Mouse (Mus musculus) ES-E14 (cell line): ENCODE data around the gene 2410137M14Rik. TPM values are rescaled to one million over a fixed set of nuclear protein-coding genes. Genes with fewer than 3 reads are reported as not detected.

Source experiments
- DNase-seq: peaks from one replicate; pipeline ENCODE4 v3.0.0-alpha.2; 2013; ENCODE audit warnings: low read depth, low spot score
- H3K27ac ChIP-seq: 2 replicates; pipeline ENCODE4 v1.5.1; 2012; ENCODE audit warnings: low read depth, mild to moderate bottlenecking, low read length, moderate library complexity, mixed read lengths; ENCODE audit not compliant: poor library complexity, insufficient read depth, severe bottlenecking
- H3K36me3 ChIP-seq: 2 replicates; pipeline ENCODE4 v1.6.1; 2012; ENCODE audit warnings: mild to moderate bottlenecking, low read length, moderate library complexity, mixed read lengths; ENCODE audit not compliant: control insufficient read depth, poor library complexity, insufficient read depth, severe bottlenecking
- H3K4me1 ChIP-seq, 2 experiments: fragments of 150-350 bp in 1 of 2; sonication (generic) in 1 of 2; 2 replicates each; pipeline ENCODE4 v1.6.1; 2012; ENCODE audit warnings: low read length in 2 of 2, mild to moderate bottlenecking in 1 of 2, mixed read lengths in 1 of 2; ENCODE audit not compliant: control insufficient read depth in 2 of 2, insufficient read depth in 2 of 2, poor library complexity in 1 of 2
- H3K4me3 ChIP-seq, 2 experiments: fragments of 150-350 bp in 1 of 2; sonication (generic) in 1 of 2; 2 replicates each; pipeline ENCODE4 v1.5.1; 2012; ENCODE audit warnings: low read length in 2 of 2, low read depth in 1 of 2, mild to moderate bottlenecking in 1 of 2, mixed read lengths in 1 of 2; ENCODE audit not compliant: insufficient read depth in 1 of 2, poor library complexity in 1 of 2, severe bottlenecking in 1 of 2
- H3K9ac ChIP-seq: 2 replicates; pipeline ENCODE4 v1.6.1; 2012; ENCODE audit warnings: low read depth, mild to moderate bottlenecking, low read length, mixed read lengths; ENCODE audit not compliant: poor library complexity, insufficient read depth, severe bottlenecking
- H3K9me3 ChIP-seq: fragments of 150-350 bp; sonication (generic); 2 replicates; pipeline ENCODE4 v1.6.1; 2012; ENCODE audit warnings: low read depth, mild to moderate bottlenecking, low read length; ENCODE audit not compliant: control insufficient read depth, insufficient read depth
- CHD2 ChIP-seq: IDR thresholded peaks from 2 replicates; pipeline ENCODE4 v1.6.1; 2014; ENCODE audit warnings: mild to moderate bottlenecking, low read depth, low read length, inconsistent platforms
- HCFC1 ChIP-seq: IDR thresholded peaks from 2 replicates; pipeline ENCODE4 v1.6.1; 2012; ENCODE audit warnings: low read length, inconsistent platforms, borderline replicate concordance; ENCODE audit not compliant: insufficient read depth
- MAFK ChIP-seq: IDR thresholded peaks from 2 replicates; pipeline ENCODE4 v1.6.1; 2014; ENCODE audit warnings: mild to moderate bottlenecking, low read depth, low read length, inconsistent platforms; ENCODE audit not compliant: insufficient read depth
- ZC3H11A ChIP-seq: IDR thresholded peaks from 2 replicates; pipeline ENCODE4 v1.6.1; 2012; ENCODE audit warnings: low read depth, mild to moderate bottlenecking, inconsistent platforms, low read length, borderline replicate concordance
- ZNF384 ChIP-seq: IDR thresholded peaks from 2 replicates; pipeline ENCODE4 v1.6.1; 2012; ENCODE audit warnings: low read depth, low read length, inconsistent platforms
- in situ Hi-C, 2 experiments: fragments of 600-800 bp; cut with MboI; formaldehyde crosslinking; loops; one replicate each; pipeline ENCODE4 v1.15.1; 2025; ENCODE audit warnings: low sequenced_read_pairs in 2 of 2, inconsistent platforms in 1 of 2; ENCODE audit not compliant: unreplicated experiment in 2 of 2
- total RNA-seq: library from RNA; depleted of rRNA; stranded (reverse); fragments of 300-350 nt; gene quantifications from 2 replicates; pipeline ENCODE4 v1.2.3, GENCODE M21; 2012

2410137M14Rik gene
- total RNA-seq, 1 experiment, result 14.8 TPM

DNA sequence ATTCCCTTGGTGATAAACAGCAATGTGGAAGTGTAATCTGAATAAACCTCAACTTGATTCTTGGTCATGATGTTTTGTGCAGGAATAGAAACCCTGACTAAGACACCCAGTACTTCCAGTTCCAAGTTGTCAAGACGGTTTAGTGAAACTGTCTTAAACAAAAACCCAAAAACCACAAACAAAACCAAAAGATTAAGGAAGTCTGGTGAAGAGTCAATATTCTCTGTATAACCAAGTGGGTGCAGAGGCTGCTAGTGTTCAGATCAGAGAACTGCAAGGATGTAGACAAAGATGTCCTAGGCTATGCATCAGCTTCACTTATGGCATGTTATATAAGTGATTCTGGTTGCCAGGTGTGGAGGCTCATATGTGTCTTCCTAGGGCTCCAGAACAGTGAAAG, 14.2 kb downstream of the 2410137M14Rik start:
- no peak for DNase-seq

DNA sequence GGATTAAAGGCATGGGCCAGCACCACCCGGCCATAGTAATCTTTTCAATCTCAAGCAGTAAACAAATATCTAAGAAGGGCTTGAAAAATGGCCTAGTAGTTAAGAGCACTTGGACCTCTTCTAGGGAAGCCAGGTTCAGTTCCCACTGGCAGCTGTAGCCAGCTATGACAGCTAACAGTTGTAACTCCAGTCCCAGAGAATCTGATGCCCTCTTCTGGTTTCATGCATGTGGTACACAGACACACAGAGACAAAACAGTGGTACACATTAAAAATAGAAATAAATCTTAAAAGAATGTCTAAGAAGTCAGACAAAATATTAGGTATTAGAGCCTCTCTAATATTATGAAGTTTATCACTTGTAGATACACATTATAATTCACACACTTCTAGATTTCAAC, 19.9 kb downstream of the 2410137M14Rik start:
- in situ Hi-C loops, result no loop called here
- no peak for TF ChIP-seq HCFC1
- no peak for TF ChIP-seq ZC3H11A
- TF ChIP-seq CHD2, result no peak
- TF ChIP-seq MAFK, result no peak
- TF ChIP-seq ZNF384, result no peak

More for the DNA sequence above, 14.2 kb downstream of the 2410137M14Rik start:
- peaks cover 13% of the 10 kb centered on the region for H3K36me3 ChIP-seq
- TF ChIP-seq ZC3H11A (no peak), ZNF384 (no peak), CHD2 (no peak), MAFK (no peak), HCFC1 (no peak)
- H3K27ac ChIP-seq, result no peak overlapping the region
- H3K4me1 ChIP-seq, result peaks cover 5 to 8% of the 10 kb centered on the region in 2 experiments; a peak in 2 of 4 replicates
- in situ Hi-C loops, result no loop called here
- no peaks in the 10 kb centered on the region for H3K9me3 ChIP-seq
- no peak overlapping the region for H3K9ac ChIP-seq
- no peak overlapping the region for H3K4me3 ChIP-seq

DNA sequence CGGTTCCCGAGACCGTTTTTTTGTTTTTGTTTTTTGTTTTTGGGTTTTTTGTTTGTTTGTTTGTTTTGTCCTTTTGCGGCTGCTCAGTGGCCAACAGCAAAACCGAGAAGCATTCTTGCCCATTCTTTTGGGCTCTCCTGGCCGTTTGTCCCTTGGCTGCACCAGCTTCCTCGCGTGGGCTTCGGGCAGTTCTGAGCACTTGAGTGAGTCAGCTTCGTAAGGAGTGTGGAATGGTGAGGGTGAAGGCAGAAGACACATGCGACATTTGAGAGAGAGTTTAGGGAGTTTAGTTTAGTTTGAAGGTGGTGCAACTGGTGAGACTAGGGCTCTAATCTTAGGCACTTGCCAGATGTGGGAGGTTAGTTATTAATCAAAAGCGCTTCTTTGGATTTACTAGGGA, 22.2 kb downstream of the 2410137M14Rik start:
- Histone ChIP-seq H3K36me3 (no peaks in the 10 kb centered on the region), H3K27ac (peak overlapping the region; percentile 32), H3K4me1 (peaks cover 2 to 4% of the 10 kb centered on the region in 2 experiments; a peak in 1 of 4 replicates), H3K4me3 (peak overlapping the region; percentile 85 to 88), H3K9ac (peak overlapping the region; percentile 85), H3K9me3 (no peaks in the 10 kb centered on the region)
- in situ Hi-C loops, result no loop called here
- TF ChIP-seq ZNF384 (no peak), CHD2 (no peak), HCFC1 (no peak), MAFK (no peak)
- DNase-seq, result no peak

More for the DNA sequence above, 19.9 kb downstream of the 2410137M14Rik start:
- Histone ChIP-seq H3K9ac (no peak overlapping the region), H3K27ac (no peak overlapping the region), H3K4me1 (peaks cover 2 to 4% of the 10 kb centered on the region in 2 experiments; a peak in 1 of 4 replicates), H3K9me3 (no peaks in the 10 kb centered on the region), H3K36me3 (no peaks in the 10 kb centered on the region; the same call in 1 of the 2 replicates), H3K4me3 (no peak overlapping the region)
- no peak for DNase-seq

DNA sequence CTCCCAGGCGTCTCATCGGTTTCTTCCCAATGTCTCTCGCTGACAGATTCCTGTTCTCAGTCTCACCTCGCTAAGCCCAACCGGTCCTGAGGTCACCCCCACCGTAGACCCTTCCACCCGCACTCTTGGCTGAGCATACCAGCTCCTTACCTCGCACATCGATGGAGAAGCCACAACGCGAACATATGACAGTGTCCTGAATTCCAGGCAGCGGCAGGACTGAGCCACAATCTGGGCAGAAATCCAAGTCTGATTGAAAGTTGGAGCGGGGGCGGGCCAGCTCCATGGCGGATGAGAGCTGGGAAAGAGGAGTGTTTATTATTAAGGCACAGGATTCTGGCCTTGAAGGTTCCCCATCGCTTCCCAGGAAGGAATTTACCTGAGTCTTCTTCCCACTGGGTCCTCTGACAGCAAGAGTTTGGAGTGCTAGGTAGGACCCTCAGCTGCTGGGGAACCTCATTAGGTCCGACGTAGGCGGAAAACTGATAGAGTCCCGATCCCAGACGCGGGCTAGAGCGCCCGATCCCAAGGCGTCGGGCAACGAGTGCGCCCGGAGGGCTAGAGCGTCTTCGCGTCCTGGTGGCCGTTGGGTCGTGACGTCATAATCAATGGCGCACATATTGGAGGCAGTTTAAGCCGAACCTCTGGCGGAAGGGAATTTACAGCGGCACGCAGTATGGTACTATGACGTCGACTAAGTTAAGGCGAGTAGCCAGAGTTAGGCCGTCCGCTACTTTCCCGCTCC, 22.9 kb downstream of the 2410137M14Rik start, which contains the start of the genes Znrd1 and Znrd1as:
TSS of gene Znrd1 (minus strand) at position 561 of the 745 bp plus-strand sequence.
TSS of gene Znrd1as (plus strand) at position 594 of the 745 bp plus-strand sequence.
- Histone ChIP-seq H3K4me1 (peaks cover 2 to 4% of the 10 kb centered on the region in 2 experiments; a peak in 1 of 4 replicates), H3K4me3 (peak within 1 kb of the TSS; percentile 85 to 88), H3K27ac (peak within 1 kb of the TSS; percentile 32), H3K9me3 (no peaks in the 10 kb centered on the region), H3K36me3 (no peaks in the 10 kb centered on the region), H3K9ac (peak within 1 kb of the TSS; percentile 85)
- peak; percentile 98 for DNase-seq
- no peak for TF ChIP-seq CHD2
- peak; percentile 86 for TF ChIP-seq HCFC1
- TF ChIP-seq ZC3H11A, result peak; percentile 47; the same call in 1 of the 2 replicates
- TF ChIP-seq MAFK, result no peak
- in situ Hi-C loops, result no loop called here
